Comparison of ENCODE assay signal across 31 mouse cellular contexts in the genomic region with DNA sequence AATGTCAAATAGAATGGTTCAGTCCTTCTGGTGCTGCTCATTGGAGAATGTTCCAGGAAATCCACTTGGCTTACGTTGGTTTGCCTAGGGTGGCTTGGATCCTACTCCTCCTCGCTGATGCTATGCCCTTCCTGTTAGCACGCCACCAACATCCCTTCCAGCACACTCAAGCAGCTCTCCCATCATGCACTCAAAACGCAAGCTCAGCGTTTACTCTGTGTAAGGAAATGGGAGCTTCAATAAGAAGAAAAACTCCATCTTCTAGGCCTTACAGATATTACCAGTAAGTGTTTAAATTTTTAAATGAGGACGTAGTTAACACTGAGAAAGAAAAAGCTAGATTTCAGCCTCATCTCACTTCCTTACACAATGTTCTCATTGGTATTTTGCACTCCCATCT.
"Had no signal": no experiment of that assay in that cellular context is flagged by ENCODE, and none has a peak within 500 bp of the region (broad histone marks: within the 10 kb centered on the region; RNA-seq: fewer than 3 reads in every experiment).

No protein-coding gene starts in this region.

- DNase-seq: left cerebral cortex, postnatal 4 days; liver; liver, embryonic 13.5 days; liver, postnatal 0 days; lung, adult 18-20 months; lung, adult 2 months; lung, embryonic 14.5 days; lung, postnatal 10 days; lung, postnatal 14 days; lung, postnatal 36 days; lung, postnatal 4 days; midbrain, embryonic 14.5 days had no signal

- H3K27me3 ChIP-seq: limb, embryonic 12.5 days; limb, embryonic 13.5 days; limb, embryonic 15.5 days; liver, embryonic 12.5 days; liver, embryonic 13.5 days; liver, embryonic 15.5 days; lung, embryonic 15.5 days; megakaryocyte, embryonic 14.5 days; midbrain, embryonic 12.5 days; midbrain, embryonic 13.5 days; midbrain, embryonic 15.5 days had no signal

- H3K36me3 ChIP-seq: limb, embryonic 10.5 days; limb, embryonic 12.5 days; limb, embryonic 13.5 days; limb, embryonic 15.5 days; liver, embryonic 12.5 days; liver, embryonic 13.5 days; liver, embryonic 15.5 days; lung, embryonic 15.5 days; midbrain, embryonic 10.5 days; midbrain, embryonic 12.5 days; midbrain, embryonic 13.5 days; midbrain, embryonic 15.5 days had no signal

- H3K27ac ChIP-seq: limb, embryonic 10.5 days; limb, embryonic 12.5 days; limb, embryonic 13.5 days; limb, embryonic 15.5 days; liver, embryonic 12.5 days; liver, embryonic 13.5 days; liver, embryonic 14.5 days; liver, embryonic 15.5 days; lung, embryonic 15.5 days; macrophage; midbrain, embryonic 10.5 days; midbrain, embryonic 12.5 days; midbrain, embryonic 13.5 days; midbrain, embryonic 15.5 days had no signal

- H3K4me1 ChIP-seq: limb, embryonic 10.5 days; limb, embryonic 12.5 days; limb, embryonic 13.5 days; limb, embryonic 15.5 days; liver, embryonic 12.5 days; liver, embryonic 13.5 days; liver, embryonic 15.5 days; lung, embryonic 15.5 days; megakaryocyte, embryonic 14.5 days; midbrain, embryonic 10.5 days; midbrain, embryonic 12.5 days; midbrain, embryonic 13.5 days; midbrain, embryonic 15.5 days had no signal

- ATAC-seq: liver, embryonic 12.5 days; liver, postnatal 0 days; lung, postnatal 0 days; midbrain, embryonic 13.5 days; midbrain, embryonic 15.5 days; midbrain, embryonic 16.5 days had no signal

- H3K9me3 ChIP-seq: limb, embryonic 10.5 days; limb, embryonic 12.5 days; limb, embryonic 13.5 days; limb, embryonic 15.5 days; liver, embryonic 12.5 days; liver, embryonic 13.5 days; liver, embryonic 15.5 days; lung, embryonic 15.5 days; megakaryocyte, embryonic 14.5 days; midbrain, embryonic 12.5 days; midbrain, embryonic 15.5 days had no signal

- H3K4me2 ChIP-seq: limb, embryonic 12.5 days; limb, embryonic 13.5 days; limb, embryonic 15.5 days; liver, embryonic 11.5 days; liver, embryonic 12.5 days; liver, embryonic 13.5 days; liver, embryonic 15.5 days; lung, embryonic 14.5 days; lung, embryonic 15.5 days; midbrain, embryonic 11.5 days; midbrain, embryonic 12.5 days; midbrain, embryonic 13.5 days; midbrain, embryonic 15.5 days had no signal

- H3K9ac ChIP-seq: limb, embryonic 12.5 days; limb, embryonic 13.5 days; limb, embryonic 15.5 days; liver, embryonic 12.5 days; liver, embryonic 13.5 days; liver, embryonic 14.5 days; liver, embryonic 15.5 days; liver, postnatal 0 days; lung, embryonic 14.5 days; lung, embryonic 15.5 days; midbrain, embryonic 12.5 days; midbrain, embryonic 13.5 days; midbrain, embryonic 15.5 days had no signal

- H3K4me3 ChIP-seq: limb, embryonic 10.5 days; limb, embryonic 12.5 days; limb, embryonic 13.5 days; limb, embryonic 15.5 days; liver, embryonic 12.5 days; liver, embryonic 13.5 days; liver, embryonic 15.5 days; lung, embryonic 15.5 days; megakaryocyte, embryonic 14.5 days; midbrain, embryonic 10.5 days; midbrain, embryonic 12.5 days; midbrain, embryonic 13.5 days; midbrain, embryonic 15.5 days; myocyte had no signal
